Mouse (Mus musculus) CD8-positive naive resting alpha-beta T cell, adult 2 months (primary cell): ENCODE results near the gene Gipr.

Source experiments
- DNase-seq, 2 experiments: peaks; one replicate each; pipeline ENCODE4 v3.0.0; 2022; ENCODE audit warnings: low read depth in 2 of 2, low spot score in 2 of 2

Gipr gene

DNA sequence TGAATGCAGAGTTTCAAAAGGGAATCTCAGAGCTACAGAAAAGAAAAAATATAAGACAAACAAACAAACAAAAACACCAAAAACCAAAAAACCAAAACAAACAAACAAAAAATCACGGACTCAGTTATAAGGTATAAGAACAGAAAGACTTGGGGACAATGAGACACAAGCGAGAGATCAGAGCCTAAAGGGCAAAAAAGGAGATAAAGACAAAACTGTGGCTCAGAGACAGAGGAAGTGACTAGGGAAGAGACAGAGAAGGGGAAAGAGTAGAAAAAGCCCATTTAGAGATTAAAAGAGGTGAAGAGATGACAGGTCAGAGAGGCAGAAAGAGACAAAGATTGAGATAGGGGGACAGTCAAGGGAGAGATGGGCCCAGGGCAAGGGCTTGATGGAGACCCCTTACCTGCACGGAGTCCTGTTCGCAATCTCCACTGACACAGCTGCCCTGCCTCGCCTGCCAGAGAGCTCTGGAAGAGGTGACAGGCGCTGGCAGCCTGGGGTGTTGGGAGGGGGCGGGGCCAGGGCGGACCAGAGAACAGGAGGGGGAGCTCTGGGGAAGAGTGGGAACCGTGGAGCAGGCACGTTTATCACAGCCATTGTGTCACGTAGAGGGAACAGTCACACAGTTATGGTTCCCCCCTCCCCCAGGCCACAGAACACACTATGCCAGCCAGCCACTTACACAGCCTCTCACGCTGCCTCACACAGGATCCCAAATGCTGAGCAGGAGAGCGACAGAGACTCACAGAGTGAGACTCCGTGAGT is at the start of gene Gipr:
Gene Gipr, minus strand, starts transcription at position 472 of the 768 bp plus-strand sequence.
- DNase-seq = no peak

DNA sequence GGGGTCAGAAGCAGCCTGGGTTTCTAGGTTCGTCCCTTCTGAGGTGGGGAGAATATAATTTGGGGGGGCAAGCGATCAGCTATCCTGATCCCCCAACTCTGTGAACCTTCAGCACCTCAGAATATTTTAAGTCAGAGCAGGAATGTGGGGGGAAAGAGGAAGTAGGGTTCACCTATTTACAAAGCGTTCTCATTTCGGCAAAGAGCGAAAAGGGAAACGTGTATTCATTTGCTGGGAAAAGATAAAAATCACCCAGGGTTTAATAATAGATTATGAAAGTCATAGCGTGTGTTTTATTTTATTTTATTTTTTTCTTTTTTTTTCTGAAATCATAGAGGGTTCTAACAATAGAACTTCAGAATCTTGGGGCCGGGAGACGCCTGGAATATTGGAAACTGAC is 49.0 kb upstream of the Gipr start:
- DNase-seq = no peak

DNA sequence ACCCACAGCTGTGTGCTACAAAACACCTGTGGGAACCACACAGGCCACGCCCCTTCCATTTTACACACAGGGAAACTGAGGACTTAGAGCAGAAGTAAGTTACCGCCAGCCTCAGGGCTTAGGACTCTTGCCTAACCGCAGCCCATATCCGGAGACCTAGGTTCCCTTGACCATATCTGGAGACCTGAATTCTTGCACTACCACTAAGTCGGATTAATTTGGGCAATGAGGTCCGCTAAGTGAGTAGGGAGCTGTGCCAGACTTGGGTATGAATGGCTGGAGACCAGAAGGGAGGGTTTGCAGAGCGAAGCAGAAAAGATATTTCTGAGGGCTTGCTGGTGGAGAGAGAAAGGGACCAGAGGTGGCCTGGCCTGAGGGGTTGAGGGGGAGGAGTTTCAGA is 48.4 kb upstream of the Gipr start:
- DNase-seq = no peak

DNA sequence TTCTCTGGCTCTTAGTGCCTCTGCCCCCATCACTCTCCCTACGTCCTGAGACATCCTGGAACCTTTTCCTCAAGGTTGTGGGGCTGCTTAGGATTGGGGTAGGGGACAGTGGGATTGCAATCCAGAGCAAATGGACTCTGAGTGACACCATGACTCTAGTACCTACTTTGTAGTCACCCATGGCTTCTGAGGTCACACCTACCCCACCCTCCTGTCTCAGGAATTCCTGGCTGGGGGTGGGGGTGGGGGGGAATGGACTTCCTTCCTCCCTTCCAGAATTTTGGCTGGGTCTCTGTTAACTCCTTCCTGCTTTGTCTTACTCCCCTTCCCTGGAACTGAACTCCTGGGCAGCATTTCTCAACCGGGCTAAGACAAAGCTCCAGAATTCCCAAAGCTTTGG is 47.5 kb upstream of the Gipr start:
- no peak for DNase-seq

DNA sequence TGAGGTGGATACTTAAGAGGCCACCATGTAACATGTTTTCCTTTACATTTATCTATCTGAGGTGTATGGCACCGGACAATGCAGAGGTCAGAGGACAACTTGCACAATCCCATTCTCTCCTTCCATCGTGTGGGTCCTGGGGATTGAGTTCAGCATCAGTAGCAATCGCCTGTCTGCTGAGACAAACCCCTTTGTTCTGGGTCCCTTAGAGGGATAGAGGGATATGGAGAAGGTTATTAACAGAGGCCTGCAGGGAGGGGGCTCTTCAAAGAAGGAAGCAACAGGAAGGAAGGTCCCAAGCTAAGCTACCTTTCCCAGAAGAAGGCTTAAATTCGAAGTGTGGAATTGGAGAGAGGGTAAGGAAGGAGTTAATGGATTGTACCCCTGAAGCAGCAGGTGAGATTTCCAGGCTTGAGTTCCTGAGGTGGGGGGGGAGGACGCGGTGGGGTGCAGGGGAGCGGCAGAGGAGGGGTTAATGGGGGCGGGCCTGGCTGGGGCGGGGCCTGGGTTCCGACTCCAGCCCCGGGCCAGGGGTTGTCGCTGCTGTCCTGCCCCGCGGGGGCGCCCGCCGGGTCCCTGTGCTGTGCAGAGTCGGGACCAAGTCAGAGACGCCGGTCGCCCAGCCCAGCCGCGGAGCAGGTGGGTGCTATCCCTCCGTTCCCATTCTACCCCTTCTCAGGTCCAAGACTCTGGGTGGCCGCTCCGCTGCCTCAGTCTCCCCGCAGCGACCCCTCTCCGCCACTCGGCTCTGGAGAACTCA is 46.2 kb upstream of the Gipr start, which contains the start of gene Gpr4:
Gene Gpr4, plus strand, starts transcription at position 543 of the 760 bp plus-strand sequence.
- no peak for DNase-seq

DNA sequence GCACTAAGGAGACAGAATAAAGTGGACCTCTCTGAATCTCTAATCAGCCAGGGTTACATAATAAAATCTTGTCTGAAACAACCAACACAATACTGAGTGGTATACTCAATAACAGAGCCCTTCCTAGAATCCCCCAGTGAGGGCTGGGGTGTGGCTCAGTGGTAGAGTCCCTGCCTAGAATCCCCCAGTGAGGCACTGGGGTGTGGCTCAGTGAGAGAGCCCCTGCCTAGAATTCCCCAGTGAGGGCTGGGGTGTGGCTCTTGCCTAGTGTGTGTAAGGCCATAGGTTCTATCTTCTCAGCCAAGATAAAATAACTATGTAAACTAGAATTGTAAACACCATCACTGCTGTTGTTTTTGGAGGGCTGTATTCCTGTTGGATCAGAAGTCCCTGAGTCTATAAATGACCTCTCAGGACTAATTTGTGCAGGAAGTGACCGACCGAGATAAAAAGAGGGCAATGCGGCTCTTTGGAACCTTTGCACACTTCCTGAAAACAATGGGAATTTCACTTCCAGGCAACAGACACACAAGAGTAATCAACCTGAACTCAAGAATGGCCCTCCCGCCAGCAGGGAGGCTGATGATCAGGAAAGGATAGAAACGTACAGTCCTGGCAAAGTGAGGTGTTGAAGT is 45.2 kb upstream of the Gipr start:
- no peak for DNase-seq

DNA sequence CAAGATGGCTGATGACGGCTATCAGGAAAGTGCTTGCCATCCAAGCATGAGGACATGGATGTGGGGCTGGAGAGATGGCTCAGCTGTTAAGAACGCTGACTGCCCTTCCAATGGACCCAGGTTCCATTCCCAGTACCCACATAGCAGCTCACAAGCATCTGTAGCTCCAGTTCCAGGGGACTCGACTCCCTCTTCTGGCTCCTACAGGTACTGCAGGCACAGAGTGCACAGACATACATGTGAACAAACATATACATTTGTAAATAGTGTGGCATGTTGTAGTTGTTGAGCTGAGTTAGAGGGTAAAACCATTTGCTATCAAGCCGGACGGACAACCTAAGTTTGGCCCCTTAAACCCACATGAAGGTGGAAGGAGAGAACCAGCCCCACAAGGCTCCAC is 44.1 kb upstream of the Gipr start:
- no peak for DNase-seq

DNA sequence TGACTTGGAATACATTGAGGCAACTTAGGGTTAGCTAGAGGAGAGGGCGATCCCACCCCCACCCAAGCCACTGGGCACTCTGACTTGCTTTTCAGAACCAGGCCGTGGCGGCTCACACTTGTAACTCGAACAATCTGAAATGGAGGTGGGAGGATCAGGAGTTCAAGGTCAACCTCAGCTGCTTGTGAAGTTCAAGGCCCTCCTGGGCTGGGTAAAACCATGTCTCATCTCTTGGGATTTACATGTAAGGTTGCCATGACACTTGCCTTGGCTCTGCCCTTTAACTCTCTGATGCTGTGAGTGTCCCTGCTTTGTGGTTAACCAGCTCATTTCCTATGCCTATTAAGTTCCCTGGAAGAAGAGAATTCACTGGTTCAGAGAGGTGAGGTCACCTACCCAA is 43.6 kb upstream of the Gipr start:
- no peak for DNase-seq

DNA sequence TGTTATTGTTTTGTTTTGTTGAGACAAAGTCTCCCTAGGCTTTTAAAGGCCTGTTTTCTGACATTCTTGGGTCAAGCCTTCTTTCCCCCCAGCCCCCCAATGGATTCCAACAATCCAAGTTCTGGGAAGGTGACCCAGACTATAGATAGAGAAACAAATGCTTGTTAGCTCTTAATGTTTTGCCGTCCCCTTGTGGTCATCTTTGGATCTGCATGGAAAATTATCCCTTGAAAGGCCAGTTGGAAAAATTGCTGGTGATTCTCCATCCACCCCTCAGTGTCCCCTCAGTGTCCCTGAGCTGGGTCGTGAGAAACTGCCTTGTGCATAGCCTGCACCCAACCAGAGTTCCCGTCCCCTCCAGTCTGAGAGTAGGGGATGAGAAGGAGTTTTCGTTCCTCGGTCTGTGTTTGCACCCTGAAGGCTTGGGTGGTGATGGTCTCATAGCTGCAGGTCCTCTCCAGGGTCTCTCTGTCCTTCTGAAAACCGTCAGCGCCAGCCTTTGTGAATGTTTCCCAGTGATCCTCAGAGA is 43.1 kb upstream of the Gipr start:
- DNase-seq = no peak

DNA sequence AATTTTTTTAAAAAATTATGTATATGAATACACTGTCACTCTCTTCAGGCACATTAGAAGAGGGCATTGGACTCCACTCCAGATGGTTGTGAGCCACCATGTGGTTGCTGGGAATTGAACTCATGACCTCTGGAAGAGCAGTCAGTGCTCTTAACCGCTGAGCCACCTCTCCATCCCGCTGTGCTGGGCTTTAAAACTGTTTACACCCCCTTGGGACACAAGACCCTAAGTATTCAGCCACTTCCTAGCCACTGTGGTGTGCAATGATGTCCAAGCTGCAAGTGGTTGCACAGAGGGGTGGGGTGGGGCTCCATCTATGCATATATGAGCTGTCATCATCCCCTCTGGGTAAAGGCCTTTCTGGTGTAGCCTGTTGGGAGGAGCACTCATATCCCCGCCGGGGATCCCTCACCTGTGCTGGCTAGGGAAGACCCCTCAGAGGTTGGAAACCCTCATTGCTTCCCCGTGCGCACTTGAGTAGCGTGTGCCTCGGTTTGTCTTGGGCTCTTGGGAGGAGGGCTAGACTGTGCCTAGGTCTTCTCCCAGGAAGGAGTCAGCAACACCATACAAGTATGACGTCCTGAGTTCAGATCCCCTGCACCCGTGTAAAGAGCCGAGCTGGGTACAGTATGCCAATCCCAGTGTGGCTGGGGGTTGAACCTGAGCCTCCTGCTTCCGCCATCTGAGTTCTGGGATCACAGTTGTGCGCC is 42.4 kb upstream of the Gipr start:
- no peak for DNase-seq

DNA sequence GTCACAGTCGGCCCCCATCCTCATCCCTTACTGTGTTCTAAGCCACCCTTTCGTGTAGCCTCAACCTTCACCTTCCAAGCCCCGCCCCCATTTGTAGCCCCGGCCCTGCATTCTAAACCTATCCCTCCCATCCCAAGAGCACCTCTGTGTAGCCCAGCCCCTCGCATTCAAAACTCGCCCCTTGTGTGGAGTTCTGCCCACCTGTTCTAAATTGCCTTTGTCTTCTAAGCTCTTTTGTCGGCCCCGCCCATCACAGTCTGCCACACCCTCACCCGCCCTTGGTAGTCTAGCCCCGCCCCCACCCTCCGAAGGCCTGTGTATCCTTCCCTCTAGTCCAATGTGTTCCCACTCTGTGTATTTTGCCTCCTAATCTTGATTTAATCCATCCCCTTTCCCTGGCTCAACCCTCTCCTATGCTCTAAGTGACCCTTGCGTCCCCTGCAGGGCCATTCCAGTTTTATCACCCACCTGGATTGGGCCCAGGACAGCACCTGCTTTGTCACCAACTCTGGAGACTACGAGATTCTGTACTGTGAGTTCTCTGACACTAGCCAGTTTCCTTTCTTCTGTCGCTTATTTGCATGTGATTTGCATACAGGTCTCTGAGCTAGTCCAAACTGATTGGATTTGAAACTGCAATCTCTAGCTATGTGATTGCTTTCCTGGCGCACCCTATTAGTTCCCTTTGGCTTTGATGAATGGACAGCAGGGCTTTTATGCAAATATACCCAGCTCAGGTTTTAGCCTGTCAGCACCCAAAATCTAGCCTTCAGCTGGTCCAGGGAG is 36.3 kb upstream of the Gipr start:
- DNase-seq = no peak

DNA sequence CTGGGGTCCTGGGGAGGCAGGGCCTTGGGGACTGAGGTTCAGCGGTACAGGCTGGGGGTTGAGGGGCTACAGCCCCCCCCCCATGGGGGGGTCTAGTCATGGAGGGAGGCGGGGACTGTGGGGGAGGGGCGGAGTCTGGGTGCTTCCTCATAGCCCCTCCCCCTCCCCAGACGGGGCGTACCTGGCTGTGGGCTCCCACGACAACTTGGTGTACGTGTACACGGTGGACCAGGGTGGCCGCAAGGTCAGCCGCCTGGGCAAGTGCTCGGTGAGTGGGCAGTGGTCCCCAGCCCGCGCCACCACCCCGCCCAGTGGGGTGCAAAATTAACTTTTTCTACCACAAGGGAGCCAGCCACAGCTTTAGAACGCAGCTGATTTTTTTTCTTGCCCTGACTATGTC is 35.7 kb upstream of the Gipr start:
- DNase-seq = no peak

DNA sequence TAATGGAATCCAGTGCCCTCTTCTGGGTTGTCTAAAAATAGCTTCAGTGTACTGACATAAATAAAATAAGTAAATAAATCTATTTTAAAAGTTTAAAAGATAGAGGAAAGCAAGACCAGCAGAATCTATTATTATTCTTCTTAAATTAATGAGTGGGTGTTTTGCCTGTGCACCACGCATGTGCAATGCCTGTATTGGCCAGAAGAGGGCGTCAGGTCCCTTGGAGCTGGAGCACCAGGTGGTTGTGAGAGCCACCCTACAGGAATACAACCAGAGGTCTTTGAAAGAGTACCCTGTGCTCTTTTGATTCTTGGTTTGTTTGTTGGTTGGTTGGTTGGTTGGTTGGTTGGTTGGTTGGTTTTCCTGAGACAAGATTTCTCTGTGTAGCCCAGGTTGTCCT is 32.1 kb upstream of the Gipr start:
- DNase-seq = peak; percentile 54 to 65

DNA sequence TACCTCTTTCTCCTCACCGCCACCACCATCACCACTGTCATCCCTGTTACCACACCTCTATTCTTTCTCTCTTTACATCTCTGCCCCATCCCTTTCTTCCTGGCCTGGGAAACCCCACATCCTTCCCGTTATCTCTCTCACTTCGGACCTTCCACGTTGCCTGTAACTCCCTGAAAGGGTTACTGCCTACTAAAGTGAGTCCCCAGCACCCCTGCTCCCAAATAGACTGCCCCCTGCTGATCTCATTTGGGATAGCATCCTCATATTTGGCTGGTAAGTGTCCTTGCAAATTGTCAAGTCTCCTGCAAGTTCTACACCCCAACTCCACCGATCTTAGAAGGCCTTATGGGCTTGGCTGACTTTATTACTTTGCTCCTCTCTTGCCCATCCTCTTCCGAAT is 30.7 kb upstream of the Gipr start:
- peak; percentile 39 to 62 for DNase-seq

DNA sequence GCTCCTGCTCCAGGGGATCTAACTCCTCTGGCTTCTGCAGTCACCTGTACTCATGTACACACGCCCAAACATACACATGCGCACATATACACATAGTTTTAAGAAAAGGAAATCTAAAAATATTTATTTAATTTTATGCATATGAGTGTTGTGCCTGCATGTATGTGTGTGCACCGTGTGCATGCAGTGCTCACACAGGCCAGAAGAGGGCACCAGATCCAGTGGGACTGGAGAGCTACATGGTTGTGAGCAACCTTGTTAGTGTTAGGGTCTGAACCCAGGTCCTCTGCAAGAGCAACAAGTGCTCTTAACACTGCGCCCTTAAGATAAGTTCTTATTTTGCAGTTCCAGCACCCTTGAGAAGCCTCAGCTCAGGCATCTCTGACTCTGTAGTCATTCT is 28.7 kb upstream of the Gipr start:
- no peak for DNase-seq

DNA sequence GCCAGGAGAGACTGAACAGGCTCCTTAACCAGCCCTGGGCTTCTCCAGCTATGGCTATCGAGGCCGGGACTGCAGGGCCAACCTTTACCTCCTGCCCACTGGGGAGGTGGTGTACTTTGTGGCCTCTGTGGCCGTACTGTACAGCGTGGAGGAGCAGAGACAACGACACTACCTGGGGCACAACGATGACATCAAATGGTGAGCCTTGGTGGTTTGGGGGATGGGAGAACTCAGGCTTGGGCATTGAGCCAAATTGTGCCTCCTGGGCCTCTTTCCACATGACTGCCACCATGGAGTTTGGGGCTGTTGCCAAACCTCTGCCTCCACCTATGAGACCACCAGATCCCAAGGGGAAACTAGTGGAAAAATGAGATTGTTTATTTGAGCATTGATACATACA is 18.8 kb upstream of the Gipr start:
- DNase-seq = no peak

DNA sequence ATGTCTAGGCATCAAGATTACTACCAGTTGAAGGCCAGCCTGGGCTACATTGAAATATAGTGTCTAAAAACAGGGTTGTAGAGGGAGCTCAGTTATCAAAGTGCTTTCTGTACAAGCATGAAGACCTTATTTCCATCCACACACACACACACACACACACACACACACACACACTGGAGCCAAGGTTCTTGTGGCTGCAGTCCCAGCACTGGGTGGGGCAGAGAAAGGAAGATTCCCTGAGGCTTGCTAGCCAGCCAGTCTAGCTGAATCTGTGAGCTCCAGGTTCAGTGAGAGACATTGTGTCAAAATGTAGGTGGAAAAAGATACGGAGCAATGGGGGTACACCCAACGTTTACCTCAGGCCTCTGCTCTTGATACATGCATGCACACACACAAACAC is 18.3 kb upstream of the Gipr start:
- no peak for DNase-seq

DNA sequence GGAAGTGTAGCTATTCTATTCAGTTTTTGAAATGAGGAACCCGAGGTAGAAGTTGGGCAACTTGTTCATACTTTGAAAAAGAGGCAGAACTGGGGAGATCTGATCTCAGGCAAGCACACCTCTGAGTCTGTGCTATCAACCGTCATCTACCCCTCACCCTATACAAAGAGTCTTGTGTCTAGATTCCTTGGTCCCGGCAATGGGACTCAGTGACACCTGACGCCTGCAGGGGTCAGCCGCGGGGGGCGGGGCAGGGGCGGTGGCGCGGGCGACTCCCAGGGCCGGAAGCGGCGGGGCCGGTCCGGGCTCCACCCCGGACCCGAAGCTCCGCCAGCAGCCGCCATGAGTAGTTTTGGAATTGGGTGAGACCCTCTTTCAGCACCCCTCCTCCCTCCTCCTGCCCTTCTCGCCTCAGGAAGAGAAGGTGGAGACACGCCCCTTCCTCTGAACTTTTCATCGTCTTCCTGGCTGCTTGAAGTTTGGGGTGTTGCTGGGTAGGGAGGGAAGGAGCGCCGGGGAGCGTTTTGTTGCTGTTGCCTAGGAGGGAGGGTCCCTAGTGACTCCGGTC is 15.0 kb upstream of the Gipr start:
- no peak for DNase-seq

DNA sequence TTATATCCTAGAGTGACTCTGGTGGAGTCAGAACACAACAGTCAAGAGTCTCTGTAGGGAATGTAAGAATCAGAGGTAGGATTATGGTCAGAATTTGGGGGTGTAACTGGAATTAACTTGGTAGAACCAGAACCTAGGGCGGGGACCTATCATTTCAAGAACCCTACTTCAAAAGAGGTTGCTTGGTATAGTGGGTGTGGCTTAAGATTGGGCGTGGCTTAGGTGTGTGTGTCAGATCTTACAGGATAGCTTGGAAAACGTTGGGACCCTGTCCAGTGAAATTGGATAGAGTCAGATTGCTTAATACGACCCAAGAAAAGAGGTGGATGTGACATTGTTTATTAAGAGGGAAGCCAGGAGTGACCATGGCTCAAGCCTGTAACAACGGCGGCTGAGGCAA is 14.0 kb upstream of the Gipr start:
- DNase-seq = no peak

DNA sequence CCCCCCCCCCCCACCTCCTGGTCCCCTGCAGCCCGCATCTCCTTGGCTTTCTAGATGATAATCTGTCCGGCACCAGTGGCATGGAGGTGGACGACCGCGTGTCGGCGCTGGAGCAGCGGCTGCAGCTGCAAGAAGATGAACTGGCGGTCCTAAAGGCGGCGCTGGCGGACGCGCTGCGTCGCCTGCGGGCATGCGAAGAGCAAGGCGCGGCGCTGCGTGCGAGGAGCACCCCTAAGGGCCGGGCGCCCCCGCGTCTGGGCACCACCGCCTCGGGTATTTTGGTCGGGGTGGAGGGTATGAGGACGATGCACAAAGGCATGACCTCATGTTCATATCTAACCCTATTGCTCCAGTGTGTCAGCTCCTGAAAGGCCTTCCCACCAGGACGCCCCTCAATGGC is 13.2 kb upstream of the Gipr start:
- DNase-seq = peak in 1 of 2 experiments; percentile 48
